Mouse (Mus musculus): ENCODE data around the gene Arhgef1.

- no peak for TF ChIP-seq CTCF (IDR thresholded peaks at IDR 0.05; ENCODE audit: borderline replicate concordance, insufficient read depth, low read length)
- TF ChIP-seq POLR2A (IDR thresholded peaks at IDR 0.05; ENCODE audit: low read depth, low read length), result no peak
These were observed 28.9 kb downstream of the Arhgef1 start for GRCm38 (mm10) chr7:24931651-24932050.

Data from embryonic fibroblast, embryonic 13.5 days (primary cell).